Mouse (Mus musculus) midbrain, embryonic 14.5 days (tissue): ENCODE measurements around the gene Arsb. TPM values are rescaled to one million over a fixed set of nuclear protein-coding genes. Genes with fewer than 3 reads are reported as not detected.

Source experiments
- ATAC-seq: fragments of 200-750 bp; cut with Nextera tagmentation; 2 replicates; pipeline ENCODE4 v1.8.0; 2017; ENCODE audit warnings: moderate number of reproducible peaks, moderate library complexity; ENCODE audit not compliant: low FRiP score, low TSS enrichment
- DNase-seq: peaks from one replicate; pipeline ENCODE4 v3.0.0-alpha.2; 2015
- H3K27ac ChIP-seq: fragments of 300-500 bp; sonication (generic); replicated peaks from 2 replicates; pipeline ENCODE4 v1.5.1; 2014; ENCODE audit warnings: mild to moderate bottlenecking, low read depth, low read length, moderate library complexity
- H3K27me3 ChIP-seq: fragments of 300-500 bp; sonication (generic); 2 replicates; pipeline ENCODE4 v1.6.1; 2014; ENCODE audit warnings: low read length, control low read depth, mixed read lengths; ENCODE audit not compliant: control insufficient read depth, insufficient read depth
- H3K36me3 ChIP-seq: fragments of 300-500 bp; sonication (generic); 2 replicates; pipeline ENCODE4 v1.6.1; 2014; ENCODE audit warnings: low read length, control low read depth; ENCODE audit not compliant: control insufficient read depth, insufficient read depth
- H3K4me1 ChIP-seq: fragments of 300-500 bp; sonication (generic); 2 replicates; pipeline ENCODE4 v1.6.1; 2014; ENCODE audit warnings: mild to moderate bottlenecking, antibody characterized with exemption, low read length, control low read depth; ENCODE audit not compliant: control insufficient read depth, insufficient read depth
- H3K4me2 ChIP-seq: fragments of 300-500 bp; sonication (generic); 2 replicates; pipeline ENCODE4 v1.6.1; 2014; ENCODE audit warnings: mild to moderate bottlenecking, low read length, moderate library complexity
- H3K4me3 ChIP-seq: fragments of 300-500 bp; sonication (generic); replicated peaks from 2 replicates; pipeline ENCODE4 v1.5.1; 2014; ENCODE audit warnings: low read depth, low read length
- H3K9ac ChIP-seq: fragments of 300-500 bp; sonication (generic); replicated peaks from 2 replicates; pipeline ENCODE4 v1.6.1; 2014; ENCODE audit warnings: mild to moderate bottlenecking, low read length, moderate library complexity
- H3K9me3 ChIP-seq: fragments of 300-500 bp; sonication (generic); 2 replicates; pipeline ENCODE4 v1.6.1; 2016; ENCODE audit warnings: low read length, control low read depth, mixed read lengths; ENCODE audit not compliant: control insufficient read depth
- WGBS: fragments of 180-500 bp; shearing (Covaris S2); extraction: QIAGEN DNeasy Blood & Tissue Kit; methylation state at CpG from one replicate; pipeline ENCODE4 v1.1.7; 2014; 5-methylcytosine and 5-hydroxymethylcytosine counted together
- polyA plus RNA-seq: library from polyadenylated mRNA; unstranded; fragments of >200 nt; fragmentation: Nextera tagmentation; extraction: Ambion mirVana; gene quantifications from 2 replicates; pipeline ENCODE4 v1.2.1, GENCODE M21; 2014

The Arsb gene
- polyA plus RNA-seq, 1 experiment from 2014 or later: 12.7 TPM

GRCm38 (mm10) chr13:93772861-93773260 is 1.4 kb downstream of the Arsb start:
- H3K9me3 ChIP-seq: no peaks in the 10 kb centered on the region
- no peak overlapping the region for H3K9ac ChIP-seq
- ATAC-seq (no peak), DNase-seq (no peak)
- H3K36me3 ChIP-seq: no peaks in the 10 kb centered on the region
- H3K4me1 ChIP-seq: no peaks in the 10 kb centered on the region; the same call in 1 of the 2 replicates
- peak overlapping the region; percentile 94; the same call in 1 of the 2 replicates for H3K4me2 ChIP-seq
- WGBS: 82% methylated on average over 7 of the region's 7 CpGs
- no peak overlapping the region for H3K27ac ChIP-seq
- no peaks in the 10 kb centered on the region for H3K27me3 ChIP-seq
- no peak overlapping the region for H3K4me3 ChIP-seq

DNA sequence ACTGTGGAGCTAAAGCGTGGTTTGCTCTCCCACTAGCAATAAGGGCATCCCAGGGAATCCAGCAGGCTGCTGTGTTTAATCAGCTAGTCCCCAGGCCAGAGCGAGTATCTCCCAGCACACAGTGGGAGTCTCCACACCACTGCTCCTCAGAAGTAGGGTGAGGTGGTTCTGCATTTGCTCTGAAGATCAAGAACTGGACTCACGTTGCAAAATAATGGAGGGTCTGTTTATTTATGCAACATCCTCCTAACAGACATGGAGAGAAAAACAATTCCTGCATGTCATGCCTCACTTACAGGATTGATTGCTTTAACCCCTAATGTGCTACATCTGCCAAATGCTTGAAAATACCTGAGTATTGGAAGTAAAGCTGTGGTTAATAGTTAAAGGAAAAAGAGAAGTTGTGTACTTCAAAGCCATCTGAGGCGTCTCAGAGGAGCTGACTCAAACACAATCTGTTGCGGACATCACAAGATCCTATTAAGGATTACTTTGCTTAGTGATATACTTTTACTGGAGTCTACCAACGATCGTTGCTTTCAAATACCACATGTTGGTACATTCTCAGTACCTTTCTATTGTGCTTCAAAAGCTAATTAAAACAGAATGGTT is 2.4 kb downstream of the Arsb start:
- no peak for DNase-seq
- Histone ChIP-seq H3K9ac (no peak overlapping the region), H3K36me3 (no peaks in the 10 kb centered on the region), H3K4me2 (no peak overlapping the region), H3K27me3 (no peaks in the 10 kb centered on the region), H3K4me3 (no peak overlapping the region), H3K4me1 (no peaks in the 10 kb centered on the region; the same call in 1 of the 2 replicates), H3K27ac (no peak overlapping the region), H3K9me3 (no peaks in the 10 kb centered on the region)
- ATAC-seq: no peak
- 73% methylated on average over 7 of the region's 7 CpGs for whole genome bisulfite sequencing

DNA sequence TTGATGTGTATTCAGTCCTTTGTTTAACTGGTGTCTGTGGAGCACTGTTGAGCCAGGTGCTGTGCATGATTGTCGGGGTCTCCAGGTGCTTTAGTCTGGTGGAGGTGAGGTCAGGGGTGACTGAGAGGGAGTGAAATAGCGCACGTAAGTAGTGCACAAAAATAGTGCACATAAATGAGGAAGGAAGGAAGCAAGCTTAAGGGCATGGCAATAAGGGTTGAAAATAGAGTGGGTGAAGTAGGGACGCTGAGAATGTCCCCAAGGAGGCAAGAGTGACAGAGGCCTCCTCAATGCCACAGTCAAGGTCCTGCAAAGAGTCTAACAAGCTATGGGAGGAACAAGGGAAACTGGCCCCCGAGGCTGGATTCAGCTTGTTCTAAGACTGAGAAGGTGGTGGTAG is 11.4 kb downstream of the Arsb start:
- H3K36me3 ChIP-seq: no peaks in the 10 kb centered on the region
- no peak overlapping the region for H3K4me2 ChIP-seq
- no peaks in the 10 kb centered on the region for H3K27me3 ChIP-seq
- H3K4me3 ChIP-seq: no peak overlapping the region
- H3K9me3 ChIP-seq: 0 out of 2 replicates have a peak, but pooled peaks cover 2% of the 10 kb centered on the region
- ATAC-seq (no peak), DNase-seq (no peak)
- no peaks in the 10 kb centered on the region for H3K4me1 ChIP-seq
- 87% methylated on average over 5 of the region's 5 CpGs for WGBS
- H3K27ac ChIP-seq: no peak overlapping the region
- no peak overlapping the region for H3K9ac ChIP-seq

DNA sequence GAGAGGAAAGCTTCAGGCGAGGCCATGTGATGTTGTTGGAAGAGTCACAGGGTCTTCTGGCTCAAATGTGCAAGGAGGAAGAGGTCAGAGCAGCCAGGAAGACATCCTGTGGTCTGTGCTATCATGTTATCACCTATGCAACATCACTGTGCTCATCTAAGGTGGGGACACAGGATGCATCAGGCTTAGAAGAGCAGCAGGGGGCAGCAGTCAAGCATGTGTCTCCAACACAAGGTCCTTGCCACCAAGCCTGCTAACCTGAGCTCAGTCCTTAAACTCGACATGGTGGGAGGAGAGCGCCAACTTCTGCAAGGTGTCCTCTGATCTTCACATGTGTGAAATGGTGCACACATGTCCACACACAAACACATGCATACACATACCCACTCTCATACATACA is 13.9 kb downstream of the Arsb start:
- Histone ChIP-seq H3K36me3 (no peaks in the 10 kb centered on the region), H3K9me3 (0 out of 2 replicates have a peak, but pooled peaks cover 2% of the 10 kb centered on the region), H3K27ac (no peak overlapping the region), H3K4me1 (no peaks in the 10 kb centered on the region), H3K4me2 (no peak overlapping the region), H3K27me3 (no peaks in the 10 kb centered on the region), H3K9ac (no peak overlapping the region), H3K4me3 (no peak overlapping the region)
- no peak for ATAC-seq
- no peak for DNase-seq
- 88% methylated on average over 3 of the region's 3 CpGs for WGBS

DNA sequence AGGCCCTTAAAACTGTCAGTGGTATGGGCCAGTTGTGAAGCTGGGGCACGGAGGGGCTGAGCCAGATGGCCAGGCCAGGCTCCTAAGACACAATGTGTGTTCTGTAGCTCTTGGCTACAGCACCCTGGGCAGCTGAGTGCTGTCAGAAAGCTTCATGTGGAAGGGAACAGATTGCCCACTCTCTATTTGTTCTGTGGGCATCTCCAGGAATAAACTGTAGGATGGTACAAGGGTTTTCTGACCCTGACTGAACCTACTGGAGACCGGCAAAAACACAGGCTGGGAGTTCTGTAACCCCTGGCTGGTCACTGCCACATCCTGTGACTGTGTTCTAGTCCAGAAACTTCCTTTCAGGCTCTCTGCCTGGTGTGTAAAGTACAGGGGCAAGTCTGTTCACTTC is 14.6 kb downstream of the Arsb start:
- 0 out of 2 replicates have a peak, but pooled peaks cover 2% of the 10 kb centered on the region for H3K9me3 ChIP-seq
- WGBS: 90% methylated on average over 2 of the region's 2 CpGs
- no peak overlapping the region for H3K27ac ChIP-seq
- DNase-seq (no peak), ATAC-seq (no peak)
- no peaks in the 10 kb centered on the region for H3K4me1 ChIP-seq
- H3K36me3 ChIP-seq: no peaks in the 10 kb centered on the region
- H3K4me3 ChIP-seq: no peak overlapping the region
- H3K4me2 ChIP-seq: no peak overlapping the region
- no peak overlapping the region for H3K9ac ChIP-seq
- no peaks in the 10 kb centered on the region for H3K27me3 ChIP-seq

DNA sequence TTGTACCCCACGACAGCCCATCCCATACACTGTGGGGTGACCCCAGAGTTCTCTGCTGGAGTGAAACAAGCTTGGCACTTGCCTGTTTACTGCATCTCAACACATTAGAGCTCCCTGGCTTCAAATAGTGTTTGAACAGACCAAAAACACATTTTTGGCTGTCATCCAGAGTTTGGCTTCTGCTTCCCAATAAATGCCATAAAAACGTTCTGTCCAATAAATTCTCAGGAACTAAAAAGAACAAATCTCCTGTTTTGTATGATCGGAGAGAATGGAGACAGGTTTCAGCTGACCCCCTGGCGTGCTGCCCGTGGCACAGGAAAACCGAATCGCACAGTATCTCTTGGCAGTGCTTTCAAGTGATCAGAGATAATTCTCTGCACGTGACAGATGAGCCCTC is 16.2 kb downstream of the Arsb start:
- H3K27ac ChIP-seq: no peak overlapping the region
- H3K9me3 ChIP-seq: no peaks in the 10 kb centered on the region
- ATAC-seq: no peak

DNA sequence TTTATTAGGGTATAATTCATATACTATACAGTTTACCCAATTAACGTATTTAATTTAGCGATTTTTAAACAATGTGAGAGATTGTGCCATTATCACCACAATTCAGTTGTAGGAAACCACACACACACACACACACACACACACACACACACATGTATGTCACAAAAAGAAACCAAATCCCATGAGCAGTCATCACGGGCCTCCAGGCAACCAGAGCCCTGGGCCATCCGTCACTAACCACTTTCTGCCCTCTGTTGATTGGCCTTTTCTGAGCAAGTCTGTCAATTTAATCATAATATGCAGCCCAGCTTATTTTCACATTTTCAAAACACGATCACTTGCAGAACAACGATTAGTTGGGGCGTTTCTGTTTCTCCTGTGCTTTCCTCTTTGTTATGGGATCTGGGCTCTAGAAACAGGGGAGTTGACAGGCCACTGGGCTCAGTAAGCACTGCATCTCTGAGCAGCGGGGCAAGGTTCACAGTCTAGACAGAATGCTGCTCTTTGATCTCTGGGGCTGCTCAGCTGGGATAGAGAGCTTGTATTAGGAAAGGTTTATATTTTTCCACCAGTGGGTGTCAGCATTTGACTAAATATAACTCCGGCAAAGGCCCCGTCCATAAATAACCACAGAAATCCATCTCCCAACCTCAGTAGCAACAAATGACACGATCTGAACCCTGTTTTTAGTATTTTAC is 21.7 kb downstream of the Arsb start:
- H3K4me2 ChIP-seq: no peak overlapping the region
- H3K4me1 ChIP-seq: 0 out of 2 replicates have a peak, but pooled peaks cover 5% of the 10 kb centered on the region
- DNase-seq (peak; percentile 92), ATAC-seq (peak; percentile 78)
- H3K27ac ChIP-seq: no peak overlapping the region
- no peak overlapping the region for H3K4me3 ChIP-seq
- H3K9ac ChIP-seq: no peak overlapping the region
- no peaks in the 10 kb centered on the region for H3K9me3 ChIP-seq
- 44% methylated on average over 11 of the region's 11 CpGs for WGBS
- H3K27me3 ChIP-seq: no peaks in the 10 kb centered on the region
- no peaks in the 10 kb centered on the region for H3K36me3 ChIP-seq

More for the DNA sequence above, 16.2 kb downstream of the Arsb start:
- Histone ChIP-seq H3K9ac (no peak overlapping the region), H3K27me3 (no peaks in the 10 kb centered on the region), H3K4me3 (no peak overlapping the region), H3K4me2 (no peak overlapping the region), H3K4me1 (no peaks in the 10 kb centered on the region), H3K36me3 (no peaks in the 10 kb centered on the region)
- DNase-seq: peak; percentile 31
- 65% methylated on average over 8 of the region's 8 CpGs for WGBS

DNA sequence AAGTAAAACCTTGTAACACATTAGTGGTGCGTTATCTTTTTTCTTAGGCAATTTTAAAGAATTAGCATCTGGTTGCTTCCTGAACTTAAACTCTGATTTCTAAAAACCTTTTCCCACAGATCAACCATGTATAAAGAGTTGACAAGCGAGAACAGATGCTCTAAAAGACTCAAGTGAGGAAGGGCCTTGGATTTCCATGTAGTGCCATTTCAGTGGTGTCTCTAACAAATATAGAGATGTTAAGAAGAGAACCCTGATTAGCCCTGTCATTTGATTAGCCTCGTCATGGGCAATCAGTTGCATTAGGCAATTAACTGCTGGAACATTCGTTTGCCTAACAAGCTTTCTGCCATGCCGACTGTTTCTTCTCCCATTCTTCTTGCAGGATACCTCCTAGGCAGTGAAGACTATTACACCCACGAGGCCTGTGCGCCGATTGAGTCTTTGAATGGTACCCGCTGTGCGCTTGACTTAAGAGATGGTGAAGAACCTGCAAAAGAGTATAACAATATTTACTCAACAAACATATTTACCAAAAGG is 22.3 kb downstream of the Arsb start:
- no peaks in the 10 kb centered on the region for H3K9me3 ChIP-seq
- H3K4me3 ChIP-seq: no peak overlapping the region
- ATAC-seq: no peak
- no peaks in the 10 kb centered on the region for H3K36me3 ChIP-seq
- no peak overlapping the region for H3K27ac ChIP-seq
- 0 out of 2 replicates have a peak, but pooled peaks cover 5% of the 10 kb centered on the region for H3K4me1 ChIP-seq
- 80% methylated on average over 10 of the region's 10 CpGs for WGBS
- no peaks in the 10 kb centered on the region for H3K27me3 ChIP-seq
- H3K9ac ChIP-seq: no peak overlapping the region
- no peak overlapping the region for H3K4me2 ChIP-seq
- DNase-seq: no peak
